Mouse (Mus musculus) kidney, postnatal 0 days (tissue): ENCODE results near the gene Chil1. TPM values are rescaled to one million over a fixed set of nuclear protein-coding genes. Genes with fewer than 3 reads are reported as not detected.
A peak's percentile ranks its signal among the peaks of the same experiment; 100 is the strongest.

ENCODE experiments used
- ATAC-seq: fragments of 200-750 bp; cut with Nextera tagmentation; replicated peaks from 2 replicates; pipeline ENCODE4 v1.8.0; 2017; ENCODE audit warnings: low read depth, moderate number of reproducible peaks, moderate TSS enrichment, moderate library complexity; ENCODE audit not compliant: low FRiP score
- DNase-seq: peaks from one replicate; pipeline ENCODE4 v3.0.0-alpha.2; 2016; ENCODE audit warnings: low spot score
- H3K27ac ChIP-seq: fragments of 300-500 bp; sonication (generic); 2 replicates; pipeline ENCODE4 v1.5.1; 2014; ENCODE audit warnings: mild to moderate bottlenecking
- H3K27me3 ChIP-seq: fragments of 300-500 bp; sonication (generic); 2 replicates; pipeline ENCODE4 v1.6.1; 2014; ENCODE audit warnings: low read length, mixed read lengths; ENCODE audit not compliant: insufficient read depth
- H3K36me3 ChIP-seq: fragments of 300-500 bp; sonication (generic); 2 replicates; pipeline ENCODE4 v1.6.1; 2014; ENCODE audit warnings: low read length, mixed read lengths; ENCODE audit not compliant: insufficient read depth
- H3K4me1 ChIP-seq: fragments of 300-500 bp; sonication (generic); replicated peaks from 2 replicates; pipeline ENCODE4 v1.6.1; 2014; ENCODE audit warnings: antibody characterized with exemption, low read length, mixed read lengths; ENCODE audit not compliant: insufficient read depth
- H3K4me2 ChIP-seq: fragments of 300-500 bp; sonication (generic); 2 replicates; pipeline ENCODE4 v1.6.1; 2014; ENCODE audit warnings: mild to moderate bottlenecking, low read length, moderate library complexity, mixed read lengths
- H3K4me3 ChIP-seq: fragments of 300-500 bp; sonication (generic); replicated peaks from 2 replicates; pipeline ENCODE4 v1.5.1; 2014; ENCODE audit warnings: low read depth, low read length
- H3K9ac ChIP-seq: fragments of 300-500 bp; sonication (generic); 2 replicates; pipeline ENCODE4 v1.6.1; 2014; ENCODE audit warnings: low read depth, low read length
- H3K9me3 ChIP-seq: fragments of 300-500 bp; sonication (generic); replicated peaks from 2 replicates; pipeline ENCODE4 v1.6.1; 2016; ENCODE audit warnings: low read length, inconsistent platforms, mixed read lengths
- CTCF ChIP-seq: IDR thresholded peaks from 2 replicates; pipeline ENCODE4 v1.5.1; 2016; ENCODE audit warnings: antibody characterized with exemption, low read depth, mild to moderate bottlenecking, moderate library complexity
- WGBS: fragments of 180-500 bp; shearing (Covaris S2); extraction: QIAGEN DNeasy Blood & Tissue Kit; methylation state at CpG from one replicate; pipeline ENCODE4 v1.1.7; 2014; 5-methylcytosine and 5-hydroxymethylcytosine counted together
- polyA plus RNA-seq: library from polyadenylated mRNA; unstranded; fragments of >200 nt; fragmentation: Nextera tagmentation; extraction: Ambion mirVana; gene quantifications from 2 replicates; pipeline ENCODE4 v1.2.1, GENCODE M21; 2015

Chil1 gene
- polyA plus RNA-seq, 1 experiment from 2014 or later, result 2.4 TPM

- no peaks in the 10 kb centered on the region for H3K9me3 ChIP-seq
- H3K27ac ChIP-seq, result no peak overlapping the region
- no peak overlapping the region for H3K4me3 ChIP-seq
- H3K4me1 ChIP-seq, result peaks cover 15% of the 10 kb centered on the region
- ATAC-seq, result no peak
- 0 out of 2 replicates have a peak, but pooled peaks cover 3% of the 10 kb centered on the region for H3K27me3 ChIP-seq
- H3K36me3 ChIP-seq, result no peaks in the 10 kb centered on the region
- H3K4me2 ChIP-seq, result no peak overlapping the region
- DNase-seq, result no peak
- 69% methylated on average over 10 of the region's 10 CpGs for WGBS
- 0 out of 2 replicates have a peak overlapping the region, but pooled peaks have one; percentile 13 for H3K9ac ChIP-seq
- no peak for TF ChIP-seq CTCF
Measured at GRCm38 (mm10) chr1:134230638-134231228, 48.8 kb downstream of the Chil1 start.

GRCm38 (mm10) chr1:134231270-134231669 is 49.3 kb downstream of the Chil1 start:
- Histone ChIP-seq H3K36me3 (no peaks in the 10 kb centered on the region), H3K27ac (no peak overlapping the region), H3K9me3 (no peaks in the 10 kb centered on the region), H3K4me3 (no peak overlapping the region), H3K9ac (0 out of 2 replicates have a peak overlapping the region, but pooled peaks have one; percentile 13), H3K4me2 (no peak overlapping the region), H3K27me3 (0 out of 2 replicates have a peak, but pooled peaks cover 3% of the 10 kb centered on the region), H3K4me1 (peaks cover 18% of the 10 kb centered on the region)
- ATAC-seq (no peak), DNase-seq (no peak)
- TF ChIP-seq CTCF, result no peak
- WGBS, result 73% methylated on average over 3 of the region's 3 CpGs

GRCm38 (mm10) chr1:134231681-134232080 is 49.7 kb downstream of the Chil1 start:
- WGBS, result 72% methylated on average over 3 of the region's 3 CpGs
- TF ChIP-seq CTCF, result no peak
- ATAC-seq, result no peak
- DNase-seq, result no peak
- peaks cover 18% of the 10 kb centered on the region for H3K4me1 ChIP-seq
- H3K9me3 ChIP-seq, result no peaks in the 10 kb centered on the region
- no peak overlapping the region for H3K4me2 ChIP-seq
- H3K27ac ChIP-seq, result no peak overlapping the region
- H3K36me3 ChIP-seq, result no peaks in the 10 kb centered on the region
- no peak overlapping the region for H3K4me3 ChIP-seq
- H3K9ac ChIP-seq, result no peak overlapping the region
- 0 out of 2 replicates have a peak, but pooled peaks cover 3% of the 10 kb centered on the region for H3K27me3 ChIP-seq

GRCm38 (mm10) chr1:134232326-134232725 is 50.4 kb downstream of the Chil1 start:
- H3K36me3 ChIP-seq, result no peaks in the 10 kb centered on the region
- no peak for TF ChIP-seq CTCF
- H3K9ac ChIP-seq, result no peak overlapping the region
- H3K4me2 ChIP-seq, result peak overlapping the region; percentile 68; the same call in 1 of the 2 replicates
- no peak for DNase-seq
- H3K27ac ChIP-seq, result peak overlapping the region; percentile 81
- 0 out of 2 replicates have a peak, but pooled peaks cover 3% of the 10 kb centered on the region for H3K27me3 ChIP-seq
- H3K4me3 ChIP-seq, result no peak overlapping the region
- H3K4me1 ChIP-seq, result peaks cover 18% of the 10 kb centered on the region
- WGBS, result 37% methylated on average over 8 of the region's 8 CpGs
- H3K9me3 ChIP-seq, result no peaks in the 10 kb centered on the region
- ATAC-seq, result no peak; the same call in 1 of the 2 replicates

GRCm38 (mm10) chr1:134232778-134233531 is 51.0 kb downstream of the Chil1 start:
- ATAC-seq, result peak; percentile 63
- no peak for TF ChIP-seq CTCF
- Histone ChIP-seq H3K27ac (peak overlapping the region; percentile 81), H3K4me2 (peak overlapping the region; percentile 68), H3K4me3 (0 out of 2 replicates have a peak overlapping the region, but pooled peaks have one; percentile 1), H3K4me1 (peaks cover 18% of the 10 kb centered on the region; the same call in 1 of the 2 replicates), H3K9me3 (no peaks in the 10 kb centered on the region), H3K9ac (0 out of 2 replicates have a peak overlapping the region, but pooled peaks have one; percentile 5), H3K27me3 (0 out of 2 replicates have a peak, but pooled peaks cover 3% of the 10 kb centered on the region), H3K36me3 (no peaks in the 10 kb centered on the region)
- WGBS, result 26% methylated on average over 11 of the region's 12 CpGs
- peak; percentile 78 for DNase-seq

GRCm38 (mm10) chr1:134233681-134234454 is 51.9 kb downstream of the Chil1 start:
- ATAC-seq (no peak), DNase-seq (no peak)
- H3K4me2 ChIP-seq, result peak overlapping the region; percentile 68
- no peak overlapping the region for H3K9ac ChIP-seq
- H3K4me3 ChIP-seq, result peak overlapping the region; percentile 31
- peaks cover 18% of the 10 kb centered on the region; the same call in 1 of the 2 replicates for H3K4me1 ChIP-seq
- WGBS, result 53% methylated on average over 19 of the region's 19 CpGs
- no peaks in the 10 kb centered on the region for H3K9me3 ChIP-seq
- H3K36me3 ChIP-seq, result no peaks in the 10 kb centered on the region
- H3K27ac ChIP-seq, result peak overlapping the region; percentile 81
- 0 out of 2 replicates have a peak, but pooled peaks cover 3% of the 10 kb centered on the region for H3K27me3 ChIP-seq
- TF ChIP-seq CTCF, result no peak
